Mouse (Mus musculus) hindbrain, postnatal 0 days (tissue): ENCODE results near the gene Galk2. TPM values are rescaled to one million over a fixed set of nuclear protein-coding genes. Genes with fewer than 3 reads are reported as not detected.

ENCODE experiments used
- ATAC-seq: fragments of 200-750 bp; cut with Nextera tagmentation; 2 replicates; pipeline ENCODE4 v1.8.0; 2017; ENCODE audit warnings: mild to moderate bottlenecking, moderate TSS enrichment, moderate library complexity
- DNase-seq: peaks from one replicate; pipeline ENCODE4 v3.0.0-alpha.2; 2015; ENCODE audit warnings: low spot score
- H3K27ac ChIP-seq: fragments of 300-500 bp; sonication (generic); 2 replicates; pipeline ENCODE4 v1.5.1; 2014; ENCODE audit warnings: mild to moderate bottlenecking
- H3K27me3 ChIP-seq: fragments of 300-500 bp; sonication (generic); 2 replicates; pipeline ENCODE4 v1.6.1; 2014; ENCODE audit warnings: low read length, mixed read lengths; ENCODE audit not compliant: insufficient read depth
- H3K36me3 ChIP-seq: fragments of 300-500 bp; sonication (generic); 2 replicates; pipeline ENCODE4 v1.6.1; 2014; ENCODE audit warnings: low read length, mixed read lengths; ENCODE audit not compliant: insufficient read depth
- H3K4me1 ChIP-seq: fragments of 300-500 bp; sonication (generic); 2 replicates; pipeline ENCODE4 v1.6.1; 2014; ENCODE audit warnings: antibody characterized with exemption, low read length, mixed read lengths; ENCODE audit not compliant: insufficient read depth
- H3K4me2 ChIP-seq: fragments of 300-500 bp; sonication (generic); 2 replicates; pipeline ENCODE4 v1.6.1; 2014; ENCODE audit warnings: low read depth, mild to moderate bottlenecking, low read length, moderate library complexity, mixed read lengths
- H3K4me3 ChIP-seq: fragments of 300-500 bp; sonication (generic); 2 replicates; pipeline ENCODE4 v1.5.1; 2014; ENCODE audit warnings: low read length
- H3K9ac ChIP-seq: fragments of 300-500 bp; sonication (generic); replicated peaks from 2 replicates; pipeline ENCODE4 v1.6.1; 2014; ENCODE audit warnings: mild to moderate bottlenecking, low read length, moderate library complexity, mixed read lengths
- H3K9me3 ChIP-seq: fragments of 300-500 bp; sonication (generic); 2 replicates; pipeline ENCODE4 v1.6.1; 2016; ENCODE audit warnings: low read length, mixed read lengths
- CTCF ChIP-seq: IDR thresholded peaks from 2 replicates; pipeline ENCODE4 v1.5.1; 2016; ENCODE audit warnings: antibody characterized with exemption, control low read depth, low read depth
- WGBS: fragments of 180-500 bp; shearing (Covaris S2); extraction: QIAGEN DNeasy Blood & Tissue Kit; methylation state at CpG from one replicate; pipeline ENCODE4 v1.1.7; 2014; 5-methylcytosine and 5-hydroxymethylcytosine counted together
- polyA plus RNA-seq: library from polyadenylated mRNA; unstranded; fragments of >200 nt; fragmentation: Nextera tagmentation; extraction: Ambion mirVana; gene quantifications from 2 replicates; pipeline ENCODE4 v1.2.1, GENCODE M21; 2015
- total RNA-seq: library from RNA; depleted of rRNA; stranded (reverse); fragments of >200 nt; gene quantifications from 2 replicates; pipeline ENCODE4 v1.2.3, GENCODE M21; 2014

Gene Galk2
- total and polyA plus RNA-seq, 2 experiments from 2014 or later: 28.9 to 30.0 TPM

GRCm38 (mm10) chr2:125973207-125973606 lies 114.3 kb downstream of the Galk2 start:
- no peaks in the 10 kb centered on the region for H3K27me3 ChIP-seq
- H3K9ac ChIP-seq: no peak overlapping the region
- no peak overlapping the region for H3K27ac ChIP-seq
- ATAC-seq (no peak), DNase-seq (no peak)
- no peaks in the 10 kb centered on the region for H3K36me3 ChIP-seq
- 76% methylated on average over 6 of the region's 6 CpGs for WGBS
- H3K4me2 ChIP-seq: no peak overlapping the region
- no peak overlapping the region for H3K4me3 ChIP-seq
- no peaks in the 10 kb centered on the region for H3K9me3 ChIP-seq
- TF ChIP-seq CTCF: no peak
- H3K4me1 ChIP-seq: no peaks in the 10 kb centered on the region

- 94% methylated on average over 10 of the region's 10 CpGs for WGBS
Observed at GRCm38 (mm10) chr2:125975206-125975605, 116.3 kb downstream of the Galk2 start.

GRCm38 (mm10) chr2:125975808-125976345 lies 117.0 kb downstream of the Galk2 start:
- H3K4me3 ChIP-seq: no peak overlapping the region
- no peak for TF ChIP-seq CTCF
- no peaks in the 10 kb centered on the region for H3K36me3 ChIP-seq
- H3K27me3 ChIP-seq: no peaks in the 10 kb centered on the region
- no peak for DNase-seq
- H3K4me1 ChIP-seq: no peaks in the 10 kb centered on the region
- H3K27ac ChIP-seq: no peak overlapping the region
- H3K9ac ChIP-seq: no peak overlapping the region
- no peak for ATAC-seq
- H3K4me2 ChIP-seq: no peak overlapping the region
- WGBS: 77% methylated on average over 5 of the region's 5 CpGs
- no peaks in the 10 kb centered on the region for H3K9me3 ChIP-seq

More at GRCm38 (mm10) chr2:125975206-125975605, 116.3 kb downstream of the Galk2 start:
- Histone ChIP-seq H3K4me2 (no peak overlapping the region), H3K9ac (no peak overlapping the region), H3K36me3 (no peaks in the 10 kb centered on the region), H3K27me3 (no peaks in the 10 kb centered on the region), H3K4me3 (no peak overlapping the region), H3K27ac (no peak overlapping the region), H3K4me1 (no peaks in the 10 kb centered on the region), H3K9me3 (no peaks in the 10 kb centered on the region)
- DNase-seq: no peak
- no peak for ATAC-seq
- TF ChIP-seq CTCF: no peak

GRCm38 (mm10) chr2:126002291-126002690 lies 143.4 kb downstream of the Galk2 start:
- no peak for ATAC-seq
- WGBS: 73% methylated on average over 5 of the region's 5 CpGs

GRCm38 (mm10) chr2:126006088-126006487 lies 147.2 kb downstream of the Galk2 start:
- Histone ChIP-seq H3K27me3 (no peaks in the 10 kb centered on the region), H3K9me3 (no peaks in the 10 kb centered on the region), H3K27ac (no peak overlapping the region), H3K36me3 (no peaks in the 10 kb centered on the region), H3K4me3 (no peak overlapping the region), H3K4me1 (no peaks in the 10 kb centered on the region), H3K9ac (no peak overlapping the region), H3K4me2 (no peak overlapping the region)
- WGBS: 45% methylated on average over 3 of the region's 3 CpGs
- TF ChIP-seq CTCF: peak; percentile 76
- ATAC-seq (peak; percentile 68), DNase-seq (peak; percentile 73)

More at GRCm38 (mm10) chr2:126002291-126002690, 143.4 kb downstream of the Galk2 start:
- Histone ChIP-seq H3K27ac (no peak overlapping the region), H3K9me3 (no peaks in the 10 kb centered on the region), H3K4me3 (no peak overlapping the region), H3K4me2 (no peak overlapping the region), H3K9ac (no peak overlapping the region), H3K27me3 (no peaks in the 10 kb centered on the region), H3K4me1 (no peaks in the 10 kb centered on the region), H3K36me3 (no peaks in the 10 kb centered on the region)
- DNase-seq: no peak
- no peak for TF ChIP-seq CTCF

DNA sequence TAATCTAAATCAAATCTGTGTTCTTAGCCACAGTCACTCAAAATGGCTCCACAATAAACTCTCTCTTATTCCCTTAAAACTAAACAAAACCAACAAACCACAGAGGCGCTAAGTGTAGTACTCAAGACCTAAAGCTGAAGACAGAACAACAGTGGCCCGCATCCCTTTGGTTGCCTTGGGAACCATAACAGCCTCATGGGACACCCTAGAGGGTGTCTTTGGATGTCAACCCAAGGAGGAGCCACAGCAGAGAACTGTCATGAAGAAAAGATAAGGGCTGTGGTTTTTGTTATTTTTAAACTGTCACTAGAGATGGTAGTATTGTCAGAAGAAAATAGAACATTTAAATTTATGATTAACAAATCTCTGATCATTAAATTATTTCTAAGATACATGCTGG lies 147.8 kb downstream of the Galk2 start:
- Histone ChIP-seq H3K4me3 (no peak overlapping the region), H3K4me1 (no peaks in the 10 kb centered on the region), H3K27ac (no peak overlapping the region), H3K4me2 (no peak overlapping the region), H3K9me3 (no peaks in the 10 kb centered on the region), H3K27me3 (no peaks in the 10 kb centered on the region), H3K36me3 (no peaks in the 10 kb centered on the region), H3K9ac (no peak overlapping the region)
- WGBS: 52% methylated on average over 2 of the region's 2 CpGs
- DNase-seq (no peak), ATAC-seq (no peak)
- no peak for TF ChIP-seq CTCF

DNA sequence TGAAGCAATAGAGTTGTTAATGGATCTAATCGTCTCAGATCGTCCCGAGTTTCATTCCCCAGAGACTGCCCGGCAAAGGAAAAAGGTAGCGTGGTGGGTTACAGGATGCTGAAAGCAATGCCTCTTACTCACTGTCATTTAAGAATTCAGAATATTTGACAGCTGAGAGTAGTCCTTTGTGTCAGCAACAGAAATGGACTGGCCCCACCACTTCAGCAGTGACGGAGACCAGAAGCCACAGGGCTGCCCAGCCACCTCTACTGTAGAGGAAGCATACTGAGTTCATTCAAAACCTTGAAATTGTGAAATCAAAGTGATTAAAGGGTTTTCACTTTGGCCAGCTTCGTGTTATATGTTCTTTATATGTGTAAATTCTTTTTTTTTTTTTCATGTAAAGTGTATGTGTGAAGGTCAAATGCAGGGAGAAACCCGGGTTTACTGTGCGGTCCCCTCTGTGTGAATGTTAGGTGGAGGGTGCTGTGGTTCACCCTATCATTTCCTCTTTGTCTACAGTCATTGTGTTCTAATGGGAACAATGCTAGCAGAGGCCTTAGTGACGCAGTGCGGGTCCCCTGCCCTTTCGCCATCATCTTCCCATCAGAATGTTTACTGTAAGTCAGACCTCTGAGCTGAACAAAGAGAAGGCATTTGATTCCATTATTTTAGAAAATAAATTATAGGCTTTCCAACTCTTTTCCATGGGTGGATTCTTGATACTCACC lies 156.2 kb downstream of the Galk2 start:
- no peak overlapping the region for H3K4me2 ChIP-seq
- DNase-seq (no peak), ATAC-seq (no peak)
- no peak overlapping the region for H3K4me3 ChIP-seq
- no peaks in the 10 kb centered on the region for H3K4me1 ChIP-seq
- no peak overlapping the region for H3K9ac ChIP-seq
- no peaks in the 10 kb centered on the region for H3K36me3 ChIP-seq
- no peak overlapping the region for H3K27ac ChIP-seq
- 44% methylated on average over 12 of the region's 12 CpGs for WGBS
- TF ChIP-seq CTCF: no peak
- H3K9me3 ChIP-seq: no peaks in the 10 kb centered on the region
- H3K27me3 ChIP-seq: no peaks in the 10 kb centered on the region
